Mouse (Mus musculus) CH12.LX (cell line): ENCODE measurements around the gene 1110002E22Rik. TPM values are rescaled to one million over a fixed set of nuclear protein-coding genes. Genes with fewer than 3 reads are reported as not detected.

Experiments
- DNase-seq: peaks from one replicate; pipeline ENCODE4 v3.0.0-alpha.2; 2013; ENCODE audit errors: extremely low read depth
- H3K27ac ChIP-seq: 2 replicates; pipeline ENCODE4 v1.5.1; 2012; ENCODE audit warnings: low read depth, mild to moderate bottlenecking, control low read depth, moderate library complexity; ENCODE audit not compliant: insufficient read depth
- H3K27me3 ChIP-seq: replicated peaks from 2 replicates; pipeline ENCODE3; 2012; ENCODE audit warnings: inconsistent platforms
- H3K36me3 ChIP-seq, 2 experiments: replicated peaks in 1 of 2; 2 replicates each; pipeline versions ENCODE3 to v1.6.1; 2012; ENCODE audit warnings: inconsistent platforms in 1 of 2, low read length in 1 of 2, mild to moderate bottlenecking in 1 of 2, mixed read lengths in 1 of 2, moderate library complexity in 1 of 2; ENCODE audit not compliant: control insufficient read depth in 1 of 2, insufficient read depth in 1 of 2
- H3K4me1 ChIP-seq, 2 experiments: 2 replicates each; pipeline ENCODE4 v1.6.1; 2012; ENCODE audit warnings: inconsistent platforms in 1 of 2, moderate library complexity in 1 of 2; ENCODE audit not compliant: insufficient read depth in 2 of 2, control insufficient read depth in 1 of 2
- H3K4me2 ChIP-seq: 2 replicates; pipeline ENCODE4 v1.6.1; 2012; ENCODE audit warnings: low read depth, mild to moderate bottlenecking, control low read depth; ENCODE audit not compliant: poor library complexity, insufficient read depth, severe bottlenecking
- H3K4me3 ChIP-seq, 3 experiments: fragments of 150-350 bp in 1 of 3; sonication (generic) in 1 of 3; replicated peaks in 1 of 3; 2 replicates each; pipeline versions ENCODE3 to v1.5.1; 2011 to 2012; ENCODE audit warnings: low read depth in 2 of 3, low read length in 2 of 3, mild to moderate bottlenecking in 2 of 3, moderate library complexity in 2 of 3, control low read depth in 1 of 3, improper control_type of control experiment in 1 of 3, inconsistent platforms in 1 of 3, mixed read lengths in 1 of 3; ENCODE audit not compliant: poor library complexity in 1 of 3
- H3K79me2 ChIP-seq: replicated peaks from 2 replicates; pipeline ENCODE4 v1.6.1; 2012; ENCODE audit warnings: mild to moderate bottlenecking, moderate library complexity; ENCODE audit not compliant: control insufficient read depth, poor library complexity, insufficient read depth, severe bottlenecking; ENCODE audit errors: extremely low read depth
- H3K9ac ChIP-seq: 2 replicates; pipeline ENCODE4 v1.6.1; 2012; ENCODE audit warnings: low read depth, mild to moderate bottlenecking, control low read depth, moderate library complexity; ENCODE audit not compliant: insufficient read depth
- H3K9me3 ChIP-seq: replicated peaks from 2 replicates; pipeline ENCODE3; 2012; ENCODE audit warnings: low read length, inconsistent platforms, mixed read lengths
- BHLHE40 ChIP-seq: IDR thresholded peaks from 2 replicates; pipeline ENCODE4 v1.6.1; 2011; ENCODE audit warnings: mild to moderate bottlenecking, low read depth, low read length, improper control_type of control experiment
- CHD1 ChIP-seq: IDR thresholded peaks from 2 replicates; pipeline ENCODE4 v1.6.1; 2012; ENCODE audit warnings: low read depth, low read length, improper control_type of control experiment, inconsistent platforms
- ELF1 ChIP-seq: IDR thresholded peaks from 2 replicates; pipeline ENCODE4 v1.6.1; 2014; ENCODE audit warnings: low read depth, mild to moderate bottlenecking, inconsistent platforms, low read length, improper control_type of control experiment
- ETS1 ChIP-seq: conservative IDR thresholded peaks from 2 replicates; pipeline ENCODE4 v1.6.1; 2012; ENCODE audit warnings: low read depth, mild to moderate bottlenecking, inconsistent platforms, low read length, improper control_type of control experiment, moderate library complexity
- JUND ChIP-seq: conservative IDR thresholded peaks from 2 replicates; pipeline ENCODE4 v1.6.1; 2011; ENCODE audit warnings: low read depth, low read length, improper control_type of control experiment
- KAT2A ChIP-seq: IDR thresholded peaks from 2 replicates; pipeline ENCODE4 v1.6.1; 2012; ENCODE audit warnings: low read length, improper control_type of control experiment, inconsistent platforms; ENCODE audit not compliant: insufficient replicate concordance
- MAFK ChIP-seq: IDR thresholded peaks from 2 replicates; pipeline ENCODE4 v1.6.1; 2011; ENCODE audit warnings: low read length, improper control_type of control experiment; ENCODE audit not compliant: insufficient replicate concordance
- MAZ ChIP-seq: IDR thresholded peaks from 2 replicates; pipeline ENCODE4 v1.6.1; 2012; ENCODE audit warnings: low read depth, mild to moderate bottlenecking, inconsistent platforms, low read length, improper control_type of control experiment, moderate library complexity
- MXI1 ChIP-seq: IDR thresholded peaks from 2 replicates; pipeline ENCODE4 v1.6.1; 2011; ENCODE audit warnings: mild to moderate bottlenecking, low read depth, low read length, improper control_type of control experiment
- MYC ChIP-seq: IDR thresholded peaks from 2 replicates; pipeline ENCODE4 v1.6.1; 2011; ENCODE audit warnings: low read depth, mild to moderate bottlenecking, improper control_type of control experiment, low read length
- NELFE ChIP-seq: IDR thresholded peaks from 2 replicates; pipeline ENCODE4 v1.6.1; 2011; ENCODE audit warnings: low read depth, low read length, improper control_type of control experiment
- NRF1 ChIP-seq: IDR thresholded peaks from 2 replicates; pipeline ENCODE4 v1.6.1; 2014; ENCODE audit warnings: low read depth, mild to moderate bottlenecking, inconsistent platforms, low read length, improper control_type of control experiment, moderate library complexity
- PAX5 ChIP-seq: IDR thresholded peaks from 2 replicates; pipeline ENCODE4 v1.6.1; 2012; ENCODE audit warnings: low read length, inconsistent platforms, mixed read lengths
- POLR2AphosphoS2 ChIP-seq: IDR thresholded peaks from 2 replicates; pipeline ENCODE4 v1.6.1; 2011; ENCODE audit warnings: low read depth, low read length, improper control_type of control experiment
- RAD21 ChIP-seq: IDR thresholded peaks from 2 replicates; pipeline ENCODE4 v1.6.1; 2011; ENCODE audit warnings: low read depth, mild to moderate bottlenecking, low read length, improper control_type of control experiment, moderate library complexity
- TCF12 ChIP-seq: IDR thresholded peaks from 2 replicates; pipeline ENCODE4 v1.6.1; 2014; ENCODE audit warnings: low read depth, mild to moderate bottlenecking, inconsistent platforms, low read length, improper control_type of control experiment
- USF1 ChIP-seq: IDR thresholded peaks from 2 replicates; pipeline ENCODE4 v1.6.1; 2014; ENCODE audit warnings: low read depth, mild to moderate bottlenecking, inconsistent platforms, low read length, improper control_type of control experiment
- USF2 ChIP-seq: conservative IDR thresholded peaks from 2 replicates; pipeline ENCODE4 v1.6.1; 2011; ENCODE audit warnings: low read depth, low read length, improper control_type of control experiment
- ZC3H11A ChIP-seq: IDR thresholded peaks from 2 replicates; pipeline ENCODE4 v1.6.1; 2012; ENCODE audit warnings: low read depth, mild to moderate bottlenecking, inconsistent platforms, low read length, improper control_type of control experiment
- dilution Hi-C: fragments of 300-500 bp; cut with MboI; formaldehyde crosslinking; loops from 2 replicates; pipeline ENCODE4 v1.14.3; 2020; ENCODE audit warnings: low sequenced_read_pairs; ENCODE audit not compliant: extremely low pct_unique_long_range_greater_than_20kb, extremely low pct_ligation_motif_present
- in situ Hi-C: fragments of 300-500 bp; cut with MboI; formaldehyde crosslinking; loops from 3 replicates; pipeline ENCODE4 v1.14.3; 2019; ENCODE audit warnings: low sequenced_read_pairs, low pct_ligation_motif_present, low pct_unique_long_range_greater_than_20kb, mixed read lengths
- polyA plus RNA-seq: library from polyadenylated mRNA; unstranded; fragments of >175 nt; gene quantifications from 2 replicates; pipeline ENCODE4 v1.2.1, GENCODE M21; 2012; ENCODE audit warnings: low read depth; ENCODE audit not compliant: insufficient read length
- total RNA-seq, 2 experiments: library from RNA; depleted of rRNA; stranded (reverse); fragments of 300-350 nt in 1 of 2; fragments of >200 nt in 1 of 2; gene quantifications; 2 replicates each; pipeline ENCODE4 v1.2.3; 2012 to 2014

1110002E22Rik gene
- total and polyA plus RNA-seq, 3 experiments: 0.66 to 2.3 (median 2.0) TPM

GRCm38 (mm10) chr3:138077476-138078340 lies 12.9 kb downstream of the 1110002E22Rik start:
- Histone ChIP-seq H3K9me3 (no peaks in the 10 kb centered on the region), H3K79me2 (no peaks in the 10 kb centered on the region), H3K36me3 (peaks cover 0 to 2% of the 10 kb centered on the region in 2 experiments), H3K4me3 (no peak overlapping the region), H3K27ac (no peak overlapping the region), H3K4me1 (peaks cover 3 to 10% of the 10 kb centered on the region in 2 experiments; a peak in 2 of 4 replicates), H3K9ac (no peak overlapping the region), H3K4me2 (no peak overlapping the region), H3K27me3 (no peaks in the 10 kb centered on the region)
- dilution Hi-C loops (no loop called here), in situ Hi-C loops (no loop called here)
- no peak for TF ChIP-seq TCF12
- no peak for TF ChIP-seq USF1
- TF ChIP-seq MAFK: no peak
- no peak for TF ChIP-seq MYC
- TF ChIP-seq BHLHE40: no peak
- TF ChIP-seq POLR2AphosphoS2: no peak
- no peak for TF ChIP-seq CHD1
- no peak for TF ChIP-seq NELFE
- no peak for TF ChIP-seq PAX5
- no peak for TF ChIP-seq ETS1
- DNase-seq: no peak

- no peak overlapping the region for H3K9ac ChIP-seq
- peaks cover 3 to 10% of the 10 kb centered on the region in 2 experiments; a peak in 2 of 4 replicates for H3K4me1 ChIP-seq
- DNase-seq: no peak
- H3K27ac ChIP-seq: no peak overlapping the region
- no peak overlapping the region for H3K4me2 ChIP-seq
- peaks cover 0 to 2% of the 10 kb centered on the region in 2 experiments for H3K36me3 ChIP-seq
- no peak overlapping the region for H3K4me3 ChIP-seq
- in situ Hi-C loops: no loop called here
- no peaks in the 10 kb centered on the region for H3K9me3 ChIP-seq
- H3K79me2 ChIP-seq: no peaks in the 10 kb centered on the region
- no peaks in the 10 kb centered on the region for H3K27me3 ChIP-seq
- TF ChIP-seq CHD1 (no peak), POLR2AphosphoS2 (no peak), ZC3H11A (no peak), MXI1 (no peak), JUND (no peak), NRF1 (no peak), ELF1 (no peak), USF2 (no peak), MAZ (no peak), MYC (no peak), KAT2A (no peak), RAD21 (no peak)
- TF ChIP-seq, all 38 proteins: peak for 0
- dilution Hi-C loops: no loop called here
These were observed 13.8 kb downstream of the 1110002E22Rik start for GRCm38 (mm10) chr3:138078701-138079100.
